Mouse (Mus musculus) activated CD4-positive, CD25-positive, alpha-beta regulatory T cell (primary cell): ENCODE data around the gene Bace1. TPM values are rescaled to one million over a fixed set of nuclear protein-coding genes. Genes with fewer than 3 reads are reported as not detected.

Source experiments
- polyA plus RNA-seq, 2 experiments: library from polyadenylated mRNA; unstranded; fragments of 100-300 nt; shearing (Covaris generic); gene quantifications; one replicate each; pipeline ENCODE4 v1.2.1; 2017

Bace1 gene
- 1 to 10 TPM; 3.8 to 4.6 TPM for polyA plus RNA-seq

DNA sequence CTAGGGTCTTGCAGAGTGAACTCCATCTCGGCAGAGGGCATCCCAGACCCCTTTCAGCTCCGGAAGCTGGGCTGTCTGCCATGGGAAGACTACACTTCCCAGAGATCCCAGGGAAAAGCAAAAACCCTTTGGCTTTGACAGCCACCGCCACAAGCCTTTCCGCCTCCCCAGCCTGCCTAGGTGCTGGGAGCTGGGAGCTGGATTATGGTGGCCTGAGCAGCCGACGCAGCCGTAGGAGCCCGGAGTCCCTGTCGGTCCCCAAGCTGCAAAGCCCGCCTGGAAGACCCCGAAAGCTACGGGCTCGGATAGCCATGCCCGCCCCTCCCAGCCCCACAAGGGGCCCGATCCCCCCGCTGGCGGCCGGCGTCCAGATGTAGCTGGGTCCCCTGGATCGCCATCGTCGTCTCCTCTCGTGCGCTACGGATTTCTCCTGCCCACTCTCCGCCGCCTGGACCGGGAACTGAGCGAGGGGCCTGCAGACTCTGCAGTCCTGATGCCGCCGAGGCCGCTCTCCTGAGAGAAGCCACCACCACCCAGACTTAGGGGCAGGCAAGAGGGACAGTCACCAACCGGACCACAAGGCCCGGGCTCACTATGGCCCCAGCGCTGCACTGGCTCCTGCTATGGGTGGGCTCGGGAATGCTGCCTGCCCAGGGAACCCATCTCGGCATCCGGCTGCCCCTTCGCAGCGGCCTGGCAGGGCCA lies at the start of gene Bace1:
Bace1 (plus strand) TSS at position 147 of the 705 bp plus-strand sequence.

GRCm38 (mm10) chr9:45828291-45828963 lies 10.0 kb upstream of the Bace1 start, which contains the start of gene Cep164:
Gene Cep164 (minus strand): TSS chr9:45828691.

DNA sequence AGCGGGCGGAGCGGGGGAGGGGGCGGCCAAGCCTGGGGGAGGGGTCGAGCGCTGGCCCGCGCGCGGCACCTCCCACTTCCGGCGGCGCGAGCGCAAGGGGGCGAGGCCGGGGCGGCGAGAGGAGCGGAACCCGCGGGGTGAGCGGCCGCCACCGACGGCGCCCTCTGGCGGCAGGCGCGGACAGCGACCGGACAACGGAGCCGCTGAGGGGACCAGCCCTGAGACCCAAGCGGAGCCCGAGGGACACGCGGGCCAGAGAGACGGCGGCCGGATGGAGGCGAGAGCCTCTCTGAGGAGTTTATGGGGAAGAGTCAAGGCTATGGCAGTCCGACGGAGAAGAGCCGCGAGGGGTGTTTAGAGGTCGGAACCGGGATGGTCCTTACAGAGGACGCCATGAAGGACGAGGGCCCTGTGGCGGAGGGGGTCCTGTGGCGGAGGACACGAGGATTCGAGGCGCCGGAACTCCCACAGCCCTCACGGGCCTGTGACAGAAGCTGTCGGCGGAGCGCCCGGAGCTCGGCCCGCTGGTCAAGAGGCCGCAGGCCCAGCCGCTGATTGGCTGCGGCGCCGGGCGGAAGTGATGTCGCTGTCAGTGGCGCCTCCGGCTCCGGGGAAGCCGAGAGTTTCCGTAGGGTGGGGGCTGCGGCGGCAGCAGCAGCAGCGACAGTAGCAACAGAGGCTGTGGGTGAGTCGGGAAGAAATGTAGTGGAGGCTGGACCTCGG lies 68.1 kb downstream of the Bace1 start, which contains the start of the genes Pcsk7 and Rnf214:
Pcsk7 (plus strand) TSS at position 143 of the 723 bp plus-strand sequence.
Rnf214 (minus strand) TSS at position 557 of the 723 bp plus-strand sequence.

Other genes starting within 250 kb of the Bace1 start
- gene Cep164, start 9.9 kb upstream of the Bace1 start, polyA plus RNA-seq: 10 to 100 TPM; 11.5 to 12.4 TPM
- gene Pcsk7, start 67.9 kb downstream of the Bace1 start, polyA plus RNA-seq: 10 to 100 TPM; 26.4 to 43.8 TPM
- gene Rnf214, start 68.3 kb downstream of the Bace1 start, polyA plus RNA-seq: 10 to 100 TPM; 31.9 to 44.1 TPM
- gene Tagln, start 97.5 kb downstream of the Bace1 start, polyA plus RNA-seq: 1 to 10 TPM; 2.7 to 3.2 TPM
- gene Sidt2, start 116.7 kb downstream of the Bace1 start, polyA plus RNA-seq: 100 to 1,000 TPM; 172 to 220 TPM
- gene Pafah1b2, start 174.1 kb downstream of the Bace1 start, polyA plus RNA-seq: 10 to 100 TPM; 83.5 to 94.4 TPM
- gene Sik3, start 174.2 kb downstream of the Bace1 start, polyA plus RNA-seq: 10 to 100 TPM; 27.0 to 33.0 TPM